Mouse (Mus musculus): ENCODE measurements around the gene Slpi. TPM values are rescaled to one million over a fixed set of nuclear protein-coding genes. Genes with fewer than 3 reads are reported as not detected.

Slpi gene
- polyA plus RNA-seq, 1 experiment, result 9.4 TPM

DNA sequence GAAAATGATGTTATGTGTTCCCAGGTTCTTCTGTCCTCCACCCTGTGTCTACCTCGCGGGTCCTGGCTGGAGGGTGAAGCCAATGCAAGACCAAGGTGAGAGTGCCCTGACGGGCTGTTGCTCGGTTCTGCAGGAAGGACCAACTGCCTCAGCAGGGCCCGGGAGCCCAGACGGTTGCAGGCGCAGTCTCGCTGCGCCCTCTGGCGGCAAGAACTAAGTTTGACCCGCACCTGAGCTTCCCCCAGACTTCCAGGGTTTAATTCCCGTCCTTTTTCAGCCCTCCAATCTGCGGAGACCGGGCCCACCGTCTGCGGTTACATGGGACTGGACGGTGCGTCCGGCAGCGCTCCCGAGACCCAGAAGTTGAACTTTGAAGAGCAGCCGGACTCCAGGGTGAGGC lies 18.8 kb upstream of the Slpi start:
- no peaks in the 10 kb centered on the region for H3K36me3 ChIP-seq (ENCODE audit: control insufficient read depth, insufficient read depth)
- H3K4me2 ChIP-seq (ENCODE audit: low read depth), result peak overlapping the region; percentile 50
- no peaks in the 10 kb centered on the region for H3K79me2 ChIP-seq (ENCODE audit: control insufficient read depth, insufficient read depth)
- peaks cover 47% of the 10 kb centered on the region for H3K27me3 ChIP-seq (ENCODE audit: control insufficient read depth, insufficient read depth, insufficient read length)
- H3ac ChIP-seq (ENCODE audit: control insufficient read depth, insufficient read length), result no peak overlapping the region
- H3K4me3 ChIP-seq, result no peak overlapping the region
- no peak for TF ChIP-seq MYOG (IDR thresholded peaks at IDR 0.05; ENCODE audit: control insufficient read depth in 1 of 3, insufficient read depth in 1 of 3, insufficient read length in 2 of 3, low read depth in 2 of 3)
- no peak for TF ChIP-seq MAX (IDR thresholded peaks at IDR 0.05; ENCODE audit: low read depth)

GRCm38 (mm10) chr2:164405519-164405918 lies 16.6 kb upstream of the Slpi start:
- H3K36me3 ChIP-seq (ENCODE audit: control insufficient read depth, insufficient read depth), result no peaks in the 10 kb centered on the region
- no peak overlapping the region for H3K4me3 ChIP-seq
- H3K79me2 ChIP-seq (ENCODE audit: control insufficient read depth, insufficient read depth), result no peaks in the 10 kb centered on the region
- peaks cover 52% of the 10 kb centered on the region for H3K27me3 ChIP-seq (ENCODE audit: control insufficient read depth, insufficient read depth, insufficient read length)
- no peak for TF ChIP-seq E2F4 (IDR thresholded peaks at IDR 0.05; ENCODE audit: insufficient read depth)
- no peak for TF ChIP-seq SRF (IDR thresholded peaks at IDR 0.05; ENCODE audit: control insufficient read depth, insufficient read length, low read depth)
- no peak for TF ChIP-seq MYOG (IDR thresholded peaks at IDR 0.05; ENCODE audit: control insufficient read depth in 1 of 3, insufficient read depth in 1 of 3, insufficient read length in 2 of 3, low read depth in 2 of 3)
- TF ChIP-seq TCF12 (IDR thresholded peaks at IDR 0.05; ENCODE audit: insufficient read depth, poor library complexity, severe bottlenecking), result no peak
- TF ChIP-seq TCF3 (IDR thresholded peaks at IDR 0.05; ENCODE audit: insufficient read length, low read depth), result no peak
- TF ChIP-seq POLR2AphosphoS2 (IDR thresholded peaks at IDR 0.05; ENCODE audit: insufficient read length, low read depth), result no peak
- TF ChIP-seq MYOD1 (IDR thresholded peaks at IDR 0.05; ENCODE audit: control insufficient read depth in 1 of 3, insufficient read length in 2 of 3, low read depth in 2 of 3), result no peak
- TF ChIP-seq REST (IDR thresholded peaks at IDR 0.05; ENCODE audit: insufficient read depth, insufficient read length), result no peak
- TF ChIP-seq POLR2A (IDR thresholded peaks at IDR 0.05; ENCODE audit: insufficient read length, low read depth), result no peak
- no peak for TF ChIP-seq CEBPB (IDR thresholded peaks at IDR 0.05; ENCODE audit: insufficient read depth, poor library complexity, severe bottlenecking)
- no peak for TF ChIP-seq MAX (IDR thresholded peaks at IDR 0.05; ENCODE audit: low read depth)
- TF ChIP-seq USF1 (IDR thresholded peaks at IDR 0.05; ENCODE audit: low read depth), result no peak
- H3ac ChIP-seq (ENCODE audit: control insufficient read depth, insufficient read length), result no peak overlapping the region
- no peak overlapping the region for H3K4me2 ChIP-seq (ENCODE audit: low read depth)

DNA sequence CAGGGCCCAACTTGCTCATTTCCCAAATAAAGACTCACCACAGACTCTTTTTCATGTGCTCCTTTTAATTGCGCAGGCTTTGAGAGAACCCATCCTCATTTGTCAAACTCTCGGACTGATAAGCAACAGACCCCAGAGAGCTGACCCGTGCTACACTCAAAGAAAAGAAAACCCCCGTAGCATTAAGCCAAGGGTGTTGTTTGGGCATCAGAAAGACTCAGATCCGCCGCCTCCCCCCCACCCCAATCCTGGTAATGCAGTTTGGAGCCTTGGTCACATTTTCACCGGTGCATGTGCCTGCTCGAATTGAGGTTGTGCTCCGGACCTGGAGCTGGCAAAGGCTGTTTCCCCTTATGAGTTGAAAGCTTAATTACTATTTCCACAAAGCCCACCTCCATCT lies 16.2 kb upstream of the Slpi start, which contains the start of gene Matn4:
TSS of gene Matn4 (minus strand) at position 101 of the 400 bp plus-strand sequence.
- no peaks in the 10 kb centered on the region for H3K36me3 ChIP-seq (ENCODE audit: control insufficient read depth, insufficient read depth)

DNA sequence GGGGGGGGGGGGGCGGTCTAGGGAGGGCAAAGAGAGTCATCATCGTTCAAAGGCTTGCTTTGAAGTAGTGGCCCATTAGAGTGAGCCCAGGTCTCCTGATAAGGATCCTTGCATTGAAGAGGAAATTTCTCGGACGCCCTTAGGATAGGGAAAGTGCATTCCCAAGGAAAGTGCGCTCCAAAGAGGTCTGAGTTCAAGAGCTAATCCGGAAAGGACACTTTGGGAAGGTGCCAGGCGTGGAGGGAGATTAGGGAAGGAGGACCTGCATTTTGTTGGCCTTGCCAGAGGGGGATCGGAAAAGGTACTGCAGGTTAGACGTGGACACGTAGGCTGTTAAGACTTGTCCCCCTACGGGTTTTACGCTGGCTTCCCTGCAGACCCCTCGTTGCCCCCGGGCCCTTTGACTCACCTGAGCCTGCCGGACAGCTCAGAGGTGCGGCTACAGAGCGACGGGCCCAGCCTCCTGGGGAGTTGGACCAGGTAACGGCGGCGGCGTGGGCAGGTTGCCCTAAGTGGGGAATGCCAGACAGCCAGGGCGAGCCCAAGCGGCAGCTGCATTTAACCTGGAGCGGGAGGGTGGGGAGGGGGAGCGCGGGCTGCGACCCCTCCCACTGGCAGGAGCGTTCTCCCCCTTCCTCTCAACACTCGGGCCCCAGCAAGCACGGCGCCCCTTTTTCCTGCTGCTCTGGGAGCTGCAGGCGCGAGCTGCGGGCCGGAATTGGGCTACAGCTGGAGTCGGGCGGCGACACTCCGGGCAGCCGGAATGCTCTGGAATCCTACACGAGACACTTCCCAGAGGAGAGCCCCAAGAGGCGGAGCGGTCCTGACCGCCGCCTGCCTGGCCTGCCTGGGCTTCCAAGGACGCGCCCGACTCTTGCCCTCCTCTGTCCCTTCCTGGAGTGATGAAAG lies 15.4 kb upstream of the Slpi start:
- Histone ChIP-seq H3K36me3 (ENCODE audit: control insufficient read depth, insufficient read depth) (no peaks in the 10 kb centered on the region), H3ac (ENCODE audit: control insufficient read depth, insufficient read length) (no peak overlapping the region), H3K79me2 (ENCODE audit: control insufficient read depth, insufficient read depth) (no peaks in the 10 kb centered on the region), H3K4me3 (no peak overlapping the region), H3K4me2 (ENCODE audit: low read depth) (no peak overlapping the region), H3K27me3 (ENCODE audit: control insufficient read depth, insufficient read depth, insufficient read length) (peaks cover 56% of the 10 kb centered on the region)
- TF ChIP-seq POLR2A (IDR thresholded peaks at IDR 0.05; ENCODE audit: insufficient read length, low read depth), result no peak
- no peak for TF ChIP-seq MYOG (IDR thresholded peaks at IDR 0.05; ENCODE audit: control insufficient read depth in 1 of 3, insufficient read depth in 1 of 3, insufficient read length in 2 of 3, low read depth in 2 of 3)
- TF ChIP-seq MAX (IDR thresholded peaks at IDR 0.05; ENCODE audit: low read depth), result no peak
- TF ChIP-seq TCF12 (IDR thresholded peaks at IDR 0.05; ENCODE audit: insufficient read depth, poor library complexity, severe bottlenecking), result no peak
- no peak for TF ChIP-seq CEBPB (IDR thresholded peaks at IDR 0.05; ENCODE audit: insufficient read depth, poor library complexity, severe bottlenecking)
- no peak for TF ChIP-seq SRF (IDR thresholded peaks at IDR 0.05; ENCODE audit: control insufficient read depth, insufficient read length, low read depth)
- no peak for TF ChIP-seq REST (IDR thresholded peaks at IDR 0.05; ENCODE audit: insufficient read depth, insufficient read length)

More for the DNA sequence above, 16.2 kb upstream of the Slpi start, which contains the start of gene Matn4:
- H3K79me2 ChIP-seq (ENCODE audit: control insufficient read depth, insufficient read depth), result no peaks in the 10 kb centered on the region
- peaks cover 52% of the 10 kb centered on the region for H3K27me3 ChIP-seq (ENCODE audit: control insufficient read depth, insufficient read depth, insufficient read length)
- TF ChIP-seq USF1 (IDR thresholded peaks at IDR 0.05; ENCODE audit: low read depth) (no peak), MAX (IDR thresholded peaks at IDR 0.05; ENCODE audit: low read depth) (no peak), SRF (IDR thresholded peaks at IDR 0.05; ENCODE audit: control insufficient read depth, insufficient read length, low read depth) (no peak), TCF12 (IDR thresholded peaks at IDR 0.05; ENCODE audit: insufficient read depth, poor library complexity, severe bottlenecking) (no peak), CEBPB (IDR thresholded peaks at IDR 0.05; ENCODE audit: insufficient read depth, poor library complexity, severe bottlenecking) (no peak), REST (IDR thresholded peaks at IDR 0.05; ENCODE audit: insufficient read depth, insufficient read length) (no peak), POLR2AphosphoS2 (IDR thresholded peaks at IDR 0.05; ENCODE audit: insufficient read length, low read depth) (no peak), MYOD1 (IDR thresholded peaks at IDR 0.05; ENCODE audit: control insufficient read depth in 1 of 3, insufficient read length in 2 of 3, low read depth in 2 of 3) (no peak), POLR2A (IDR thresholded peaks at IDR 0.05; ENCODE audit: insufficient read length, low read depth) (no peak), MYOG (IDR thresholded peaks at IDR 0.05; ENCODE audit: control insufficient read depth in 1 of 3, insufficient read depth in 1 of 3, insufficient read length in 2 of 3, low read depth in 2 of 3) (no peak), E2F4 (IDR thresholded peaks at IDR 0.05; ENCODE audit: insufficient read depth) (no peak), TCF3 (IDR thresholded peaks at IDR 0.05; ENCODE audit: insufficient read length, low read depth) (no peak)
- H3K4me2 ChIP-seq (ENCODE audit: low read depth), result no peak within 1 kb of the TSS
- no peak within 1 kb of the TSS for H3ac ChIP-seq (ENCODE audit: control insufficient read depth, insufficient read length)
- no peak within 1 kb of the TSS for H3K4me3 ChIP-seq
